Mouse (Mus musculus) kidney, adult 2 months (tissue): ENCODE data around the gene Trim69. TPM values are rescaled to one million over a fixed set of nuclear protein-coding genes. Genes with fewer than 3 reads are reported as not detected.

Source experiments
- DNase-seq: peaks from one replicate; pipeline ENCODE4 v3.0.0; 2021
- H3K27ac ChIP-seq: fragments of 200-500 bp; 2 replicates; pipeline ENCODE4 v1.5.1; 2012; ENCODE audit warnings: low read depth, low read length, control low read depth, inconsistent platforms; ENCODE audit not compliant: insufficient read depth
- H3K27me3 ChIP-seq: fragments of 200-500 bp; replicated peaks from 2 replicates; pipeline ENCODE4 v1.6.1; 2012; ENCODE audit warnings: mild to moderate bottlenecking, moderate library complexity, low read length, inconsistent platforms; ENCODE audit not compliant: control insufficient read depth, insufficient read depth
- H3K36me3 ChIP-seq: fragments of 200-500 bp; 2 replicates; pipeline ENCODE4 v1.6.1; 2012; ENCODE audit warnings: mild to moderate bottlenecking, moderate library complexity, low read length, inconsistent platforms; ENCODE audit not compliant: control insufficient read depth, insufficient read depth
- H3K4me1 ChIP-seq: fragments of 200-500 bp; 2 replicates; pipeline ENCODE4 v1.6.1; 2011; ENCODE audit warnings: low read length; ENCODE audit not compliant: control insufficient read depth, insufficient read depth
- H3K4me3 ChIP-seq: fragments of 200-500 bp; 2 replicates; pipeline ENCODE4 v1.5.1; 2011; ENCODE audit warnings: mild to moderate bottlenecking, low read depth, low read length, control low read depth; ENCODE audit not compliant: insufficient read depth
- CTCF ChIP-seq: fragments of 200-500 bp; conservative IDR thresholded peaks from 2 replicates; pipeline ENCODE4 v1.5.1; 2011; ENCODE audit warnings: low read depth, mild to moderate bottlenecking, control low read depth, low read length, moderate library complexity, mixed read lengths; ENCODE audit not compliant: insufficient read depth, insufficient read length
- POLR2A ChIP-seq: fragments of 200-500 bp; IDR thresholded peaks from one replicate; pipeline ENCODE4 v1.6.1; 2011; ENCODE audit warnings: low read depth, low read length, control low read depth
- WGBS: fragments of 180-500 bp; shearing (Covaris S2); methylation state at CpG from one replicate; pipeline ENCODE4 v1.1.7; 2018; 5-methylcytosine and 5-hydroxymethylcytosine counted together
- polyA plus RNA-seq: library from polyadenylated mRNA; depleted of rRNA; stranded (reverse); fragments of >200 nt; gene quantifications from 2 replicates; pipeline ENCODE4 v1.2.3, GENCODE M21; 2012

The Trim69 gene
- polyA plus RNA-seq, 1 experiment = not detected

- H3K36me3 ChIP-seq = no peaks in the 10 kb centered on the region
- WGBS = 95% methylated on average over 2 of the region's 2 CpGs
- DNase-seq = no peak
- H3K27me3 ChIP-seq = no peaks in the 10 kb centered on the region
- no peaks in the 10 kb centered on the region for H3K4me1 ChIP-seq
- H3K4me3 ChIP-seq = no peak overlapping the region
- H3K27ac ChIP-seq = no peak overlapping the region
- no peak for TF ChIP-seq POLR2A
- no peak for TF ChIP-seq CTCF
Observed at GRCm38 (mm10) chr2:122132078-122132477, 28.4 kb upstream of the Trim69 start.

- no peaks in the 10 kb centered on the region for H3K36me3 ChIP-seq
- 0 out of 2 replicates have a peak, but pooled peaks cover 2% of the 10 kb centered on the region for H3K4me1 ChIP-seq
- no peaks in the 10 kb centered on the region for H3K27me3 ChIP-seq
- H3K27ac ChIP-seq = no peak overlapping the region
- DNase-seq = no peak
- 80% methylated on average over 2 of the region's 2 CpGs for WGBS
- no peak overlapping the region for H3K4me3 ChIP-seq
- TF ChIP-seq CTCF (no peak), POLR2A (no peak)
Observed at GRCm38 (mm10) chr2:122132618-122133017, 27.9 kb upstream of the Trim69 start.

GRCm38 (mm10) chr2:122137839-122138465, 22.5 kb upstream of the Trim69 start:
- 41% methylated on average over 5 of the region's 5 CpGs for WGBS
- Histone ChIP-seq H3K27me3 (no peaks in the 10 kb centered on the region), H3K4me1 (0 out of 2 replicates have a peak, but pooled peaks cover 5% of the 10 kb centered on the region), H3K36me3 (no peaks in the 10 kb centered on the region), H3K4me3 (no peak overlapping the region), H3K27ac (no peak overlapping the region)
- no peak for TF ChIP-seq CTCF
- no peak for TF ChIP-seq POLR2A
- DNase-seq = no peak

- 62% methylated on average over 2 of the region's 2 CpGs for WGBS
- TF ChIP-seq POLR2A (no peak), CTCF (no peak)
- Histone ChIP-seq H3K27ac (no peak overlapping the region), H3K36me3 (no peaks in the 10 kb centered on the region), H3K4me3 (no peak overlapping the region), H3K27me3 (no peaks in the 10 kb centered on the region), H3K4me1 (0 out of 2 replicates have a peak, but pooled peaks cover 5% of the 10 kb centered on the region)
- DNase-seq = peak; percentile 25
Observed at GRCm38 (mm10) chr2:122140815-122141214, 19.7 kb upstream of the Trim69 start.

GRCm38 (mm10) chr2:122141332-122141967, 19.1 kb upstream of the Trim69 start:
- H3K4me1 ChIP-seq = 0 out of 2 replicates have a peak, but pooled peaks cover 5% of the 10 kb centered on the region
- WGBS = 76% methylated on average over 5 of the region's 5 CpGs
- no peak overlapping the region for H3K27ac ChIP-seq
- TF ChIP-seq POLR2A = no peak
- peak; percentile 26; the same call in 1 of the 2 replicates for TF ChIP-seq CTCF
- no peaks in the 10 kb centered on the region for H3K36me3 ChIP-seq
- no peak for DNase-seq
- H3K4me3 ChIP-seq = no peak overlapping the region
- H3K27me3 ChIP-seq = no peaks in the 10 kb centered on the region

- 96% methylated on average over 3 of the region's 3 CpGs for WGBS
- Histone ChIP-seq H3K4me1 (0 out of 2 replicates have a peak, but pooled peaks cover under 1% of the 10 kb centered on the region), H3K36me3 (no peaks in the 10 kb centered on the region), H3K27me3 (no peaks in the 10 kb centered on the region), H3K4me3 (no peak overlapping the region), H3K27ac (no peak overlapping the region)
- no peak for TF ChIP-seq CTCF
- TF ChIP-seq POLR2A = no peak
- no peak for DNase-seq
Observed at GRCm38 (mm10) chr2:122143111-122143510, 17.4 kb upstream of the Trim69 start.

GRCm38 (mm10) chr2:122145756-122146155, 14.7 kb upstream of the Trim69 start:
- 59% methylated on average over 4 of the region's 4 CpGs for WGBS
- no peaks in the 10 kb centered on the region for H3K27me3 ChIP-seq
- H3K4me3 ChIP-seq = no peak overlapping the region
- no peaks in the 10 kb centered on the region for H3K4me1 ChIP-seq
- no peaks in the 10 kb centered on the region for H3K36me3 ChIP-seq
- peak overlapping the region; percentile 30; the same call in 1 of the 2 replicates for H3K27ac ChIP-seq
- DNase-seq = peak; percentile 22
- no peak for TF ChIP-seq CTCF
- no peak for TF ChIP-seq POLR2A
